Mouse (Mus musculus) G1E (cell line): ENCODE results near the gene Acr. TPM values are rescaled to one million over a fixed set of nuclear protein-coding genes. Genes with fewer than 3 reads are reported as not detected.

Experiments used
- ATAC-seq: 2 replicates; pipeline ENCODE4 v1.8.0; 2016; ENCODE audit warnings: mild to moderate bottlenecking; ENCODE audit not compliant: insufficient number of reproducible peaks, poor library complexity, low FRiP score, severe bottlenecking; ENCODE audit errors: extremely low read depth
- DNase-seq: peaks from one replicate; pipeline ENCODE4 v3.0.0; 2012; ENCODE audit warnings: low spot score
- H3K27me3 ChIP-seq: 2 replicates; pipeline ENCODE4 v1.6.1; 2012; ENCODE audit warnings: mild to moderate bottlenecking, low read length, inconsistent platforms; ENCODE audit not compliant: insufficient read depth
- H3K36me3 ChIP-seq: replicated peaks from 2 replicates; pipeline ENCODE3; 2012; ENCODE audit warnings: mild to moderate bottlenecking, inconsistent platforms
- H3K4me1 ChIP-seq: 2 replicates; pipeline ENCODE4 v1.6.1; 2012; ENCODE audit warnings: low read depth, low read length, inconsistent platforms, mixed read lengths; ENCODE audit not compliant: insufficient read depth
- H3K4me3 ChIP-seq: 2 replicates; pipeline ENCODE4 v1.5.1; 2012; ENCODE audit warnings: low read depth, mild to moderate bottlenecking, inconsistent platforms, low read length, moderate library complexity, mixed read lengths
- H3K9me3 ChIP-seq: replicated peaks from 2 replicates; pipeline ENCODE4 v1.6.1; 2012; ENCODE audit warnings: inconsistent platforms
- CTCF ChIP-seq: IDR thresholded peaks from 2 replicates; pipeline ENCODE4 v1.5.1; 2012; ENCODE audit warnings: low read depth, low read length, inconsistent platforms, mixed read lengths
- GATA1 ChIP-seq: IDR thresholded peaks from 2 replicates; pipeline ENCODE4 v1.6.1; 2012; ENCODE audit warnings: borderline replicate concordance, low read length, inconsistent platforms, mixed read lengths
- GATA2 ChIP-seq: IDR thresholded peaks from 2 replicates; pipeline ENCODE4 v1.6.1; 2012; ENCODE audit warnings: low read depth, low read length, inconsistent platforms, borderline replicate concordance
- POLR2AphosphoS5 ChIP-seq: IDR thresholded peaks from 2 replicates; pipeline ENCODE4 v1.6.1; 2012; ENCODE audit warnings: low read depth, low read length, inconsistent platforms; ENCODE audit not compliant: insufficient replicate concordance
- TAL1 ChIP-seq: conservative IDR thresholded peaks from 2 replicates; pipeline ENCODE4 v1.6.1; 2012; ENCODE audit warnings: low read depth, low read length, inconsistent platforms, mixed read lengths
- polyA plus RNA-seq: library from polyadenylated mRNA; stranded (reverse); fragments of >175 nt; gene quantifications from 2 replicates; pipeline ENCODE4 v1.2.3, GENCODE M21; 2012
- total RNA-seq, 2 experiments: library from RNA; stranded (forward) in 1 of 2; stranded (reverse) in 1 of 2; fragments of 200-1000 nt in 1 of 2; fragments of >200 nt in 1 of 2; fragmentation: Nextera tagmentation in 1 of 2; gene quantifications; 2 replicates each; pipeline ENCODE4 v1.2.3; 2014 to 2017

Gene Acr
- total and polyA plus RNA-seq, 3 experiments: not detected

GRCm38 (mm10) chr15:89525464-89525863 lies 42.7 kb upstream of the Acr start:
- Histone ChIP-seq H3K9me3 (peaks cover 13% of the 10 kb centered on the region; the same call in 1 of the 2 replicates), H3K4me3 (no peak overlapping the region), H3K27me3 (no peaks in the 10 kb centered on the region; the same call in 1 of the 2 replicates), H3K4me1 (no peaks in the 10 kb centered on the region), H3K36me3 (no peaks in the 10 kb centered on the region)
- DNase-seq (no peak), ATAC-seq (no peak)
- no peak for TF ChIP-seq TAL1
- no peak for TF ChIP-seq GATA2
- no peak for TF ChIP-seq POLR2AphosphoS5

- ATAC-seq: no peak
- no peaks in the 10 kb centered on the region for H3K36me3 ChIP-seq
- DNase-seq: no peak
Measured at GRCm38 (mm10) chr15:89525896-89526295, 42.2 kb upstream of the Acr start.

GRCm38 (mm10) chr15:89526776-89527325 lies 41.3 kb upstream of the Acr start:
- H3K4me1 ChIP-seq: no peaks in the 10 kb centered on the region
- DNase-seq (no peak), ATAC-seq (no peak)
- no peak overlapping the region for H3K4me3 ChIP-seq
- peaks cover 13% of the 10 kb centered on the region; the same call in 1 of the 2 replicates for H3K9me3 ChIP-seq
- TF ChIP-seq CTCF (no peak), GATA1 (no peak), POLR2AphosphoS5 (no peak), GATA2 (no peak), TAL1 (no peak)
- H3K27me3 ChIP-seq: no peaks in the 10 kb centered on the region; the same call in 1 of the 2 replicates
- no peaks in the 10 kb centered on the region for H3K36me3 ChIP-seq

More at GRCm38 (mm10) chr15:89525896-89526295, 42.2 kb upstream of the Acr start:
- Histone ChIP-seq H3K9me3 (peaks cover 13% of the 10 kb centered on the region; the same call in 1 of the 2 replicates), H3K4me1 (no peaks in the 10 kb centered on the region), H3K27me3 (no peaks in the 10 kb centered on the region; the same call in 1 of the 2 replicates), H3K4me3 (no peak overlapping the region)
- TF ChIP-seq GATA2 (no peak), TAL1 (no peak), CTCF (no peak), POLR2AphosphoS5 (no peak)

DNA sequence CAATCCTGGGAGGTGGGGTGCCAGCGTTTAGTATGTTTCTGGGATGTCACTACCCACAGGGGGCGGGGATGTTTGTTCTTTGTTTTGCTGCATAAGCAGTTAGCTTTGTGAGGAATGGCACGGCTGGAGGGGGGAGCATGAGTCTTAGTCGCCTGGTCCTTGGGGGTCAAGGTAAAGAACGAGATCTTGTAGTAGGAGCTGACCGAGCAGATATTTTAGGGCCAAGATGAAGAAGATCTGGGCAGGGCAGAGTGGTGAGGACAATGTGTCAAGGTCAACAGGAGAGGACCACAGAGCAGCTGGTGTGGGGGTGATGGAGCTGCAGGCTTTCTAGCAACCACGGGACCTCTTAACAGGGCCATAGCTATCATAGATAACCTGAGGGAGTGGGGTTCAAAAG lies 40.7 kb upstream of the Acr start:
- Histone ChIP-seq H3K4me3 (no peak overlapping the region), H3K36me3 (no peaks in the 10 kb centered on the region), H3K27me3 (no peaks in the 10 kb centered on the region; the same call in 1 of the 2 replicates), H3K4me1 (no peaks in the 10 kb centered on the region), H3K9me3 (peaks cover 13% of the 10 kb centered on the region; the same call in 1 of the 2 replicates)
- TF ChIP-seq POLR2AphosphoS5: no peak
- no peak for TF ChIP-seq CTCF
- TF ChIP-seq GATA2: no peak
- TF ChIP-seq TAL1: no peak
- no peak for TF ChIP-seq GATA1
- ATAC-seq (no peak), DNase-seq (no peak)

DNA sequence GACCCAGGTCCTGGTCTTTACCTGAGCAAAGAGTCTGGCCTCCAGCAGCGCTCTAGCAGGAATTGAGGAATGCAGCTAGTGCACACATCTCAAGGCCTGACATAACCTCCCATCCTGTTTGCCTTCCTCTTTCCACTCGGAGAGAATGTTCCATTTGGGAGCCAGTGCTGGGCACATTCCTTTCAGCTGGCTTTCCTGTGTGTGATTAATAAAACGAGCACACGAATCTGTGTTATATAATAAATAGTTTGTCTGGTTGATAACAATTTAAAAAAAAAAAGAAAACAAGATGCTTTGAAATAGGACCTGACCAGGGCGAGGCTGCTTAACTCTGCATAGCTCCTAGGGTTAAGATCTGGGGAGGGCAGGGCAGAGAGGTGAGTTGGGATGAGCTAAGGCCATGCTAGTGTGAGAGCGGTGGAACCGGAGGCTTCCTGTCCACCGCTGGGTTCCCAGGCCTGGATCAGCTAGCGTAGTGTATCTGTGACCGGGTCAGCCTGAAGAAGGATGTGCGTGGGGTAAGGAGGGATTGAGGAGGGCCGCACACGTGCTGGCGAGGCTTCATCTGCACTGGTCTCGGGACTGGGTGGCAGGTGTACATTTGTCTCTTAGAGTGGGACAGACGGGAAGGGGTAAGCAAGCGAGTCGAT lies 39.8 kb upstream of the Acr start:
- DNase-seq (no peak), ATAC-seq (no peak)
- peaks cover 11% of the 10 kb centered on the region; the same call in 1 of the 2 replicates for H3K9me3 ChIP-seq
- no peak overlapping the region for H3K4me3 ChIP-seq
- TF ChIP-seq TAL1 (no peak), POLR2AphosphoS5 (no peak), GATA2 (no peak), GATA1 (no peak), CTCF (no peak)
- no peaks in the 10 kb centered on the region for H3K4me1 ChIP-seq
- H3K27me3 ChIP-seq: no peaks in the 10 kb centered on the region; the same call in 1 of the 2 replicates
- no peaks in the 10 kb centered on the region for H3K36me3 ChIP-seq

- TF ChIP-seq POLR2AphosphoS5: no peak
- Histone ChIP-seq H3K36me3 (no peaks in the 10 kb centered on the region), H3K4me3 (no peak overlapping the region), H3K9me3 (0 out of 2 replicates have a peak, but pooled peaks cover 7% of the 10 kb centered on the region), H3K4me1 (no peaks in the 10 kb centered on the region), H3K27me3 (no peaks in the 10 kb centered on the region; the same call in 1 of the 2 replicates)
- ATAC-seq (no peak), DNase-seq (no peak)
Measured at GRCm38 (mm10) chr15:89528923-89529322, 39.2 kb upstream of the Acr start.
